Mouse (Mus musculus) intestine, embryonic 14.5 days (tissue): Measurements from ENCODE around the gene Sult2b1. TPM values are rescaled to one million over a fixed set of nuclear protein-coding genes. Genes with fewer than 3 reads are reported as not detected.

Source experiments
- ATAC-seq: fragments of 200-750 bp; cut with Nextera tagmentation; replicated peaks from 2 replicates; pipeline ENCODE4 v1.8.0; 2017; ENCODE audit warnings: low read depth, moderate number of reproducible peaks, moderate TSS enrichment, moderate library complexity; ENCODE audit not compliant: low FRiP score, low TSS enrichment
- DNase-seq: peaks from one replicate; pipeline ENCODE4 v3.0.0-alpha.2; 2018; ENCODE audit warnings: low spot score
- H3K27ac ChIP-seq: fragments of 300-500 bp; sonication (generic); 2 replicates; pipeline ENCODE4 v1.5.1; 2014; ENCODE audit warnings: low read depth, mild to moderate bottlenecking, control low read depth
- H3K27me3 ChIP-seq: fragments of 300-500 bp; sonication (generic); replicated peaks from 2 replicates; pipeline ENCODE4 v1.6.1; 2014; ENCODE audit warnings: low read length, control low read depth; ENCODE audit not compliant: control insufficient read depth, insufficient read depth
- H3K36me3 ChIP-seq: fragments of 300-500 bp; sonication (generic); 2 replicates; pipeline ENCODE4 v1.6.1; 2014; ENCODE audit warnings: low read length, control low read depth; ENCODE audit not compliant: control insufficient read depth, insufficient read depth
- H3K4me1 ChIP-seq: fragments of 300-500 bp; sonication (generic); replicated peaks from 2 replicates; pipeline ENCODE4 v1.6.1; 2014; ENCODE audit warnings: low read length, control low read depth, mixed read lengths; ENCODE audit not compliant: control insufficient read depth, insufficient read depth
- H3K4me2 ChIP-seq: fragments of 300-500 bp; sonication (generic); 2 replicates; pipeline ENCODE4 v1.6.1; 2014; ENCODE audit warnings: low read length
- H3K4me3 ChIP-seq: fragments of 300-500 bp; sonication (generic); 2 replicates; pipeline ENCODE4 v1.5.1; 2014; ENCODE audit warnings: low read depth, low read length, control low read depth, mixed read lengths
- H3K9ac ChIP-seq: fragments of 300-500 bp; sonication (generic); 2 replicates; pipeline ENCODE4 v1.6.1; 2014; ENCODE audit warnings: mild to moderate bottlenecking, low read length
- H3K9me3 ChIP-seq: fragments of 300-500 bp; sonication (generic); 2 replicates; pipeline ENCODE4 v1.6.1; 2016; ENCODE audit warnings: low read length, control low read depth; ENCODE audit not compliant: control insufficient read depth
- WGBS: fragments of 180-500 bp; shearing (Covaris S2); extraction: QIAGEN DNeasy Blood & Tissue Kit; methylation state at CpG from one replicate; pipeline ENCODE4 v1.1.7; 2014; 5-methylcytosine and 5-hydroxymethylcytosine counted together
- polyA plus RNA-seq: library from polyadenylated mRNA; unstranded; fragments of >200 nt; fragmentation: Nextera tagmentation; extraction: Ambion mirVana; gene quantifications from 2 replicates; pipeline ENCODE4 v1.2.1, GENCODE M21; 2014

Sult2b1 gene
- polyA plus RNA-seq, 1 experiment from 2014 or later: 2.3 TPM

DNA sequence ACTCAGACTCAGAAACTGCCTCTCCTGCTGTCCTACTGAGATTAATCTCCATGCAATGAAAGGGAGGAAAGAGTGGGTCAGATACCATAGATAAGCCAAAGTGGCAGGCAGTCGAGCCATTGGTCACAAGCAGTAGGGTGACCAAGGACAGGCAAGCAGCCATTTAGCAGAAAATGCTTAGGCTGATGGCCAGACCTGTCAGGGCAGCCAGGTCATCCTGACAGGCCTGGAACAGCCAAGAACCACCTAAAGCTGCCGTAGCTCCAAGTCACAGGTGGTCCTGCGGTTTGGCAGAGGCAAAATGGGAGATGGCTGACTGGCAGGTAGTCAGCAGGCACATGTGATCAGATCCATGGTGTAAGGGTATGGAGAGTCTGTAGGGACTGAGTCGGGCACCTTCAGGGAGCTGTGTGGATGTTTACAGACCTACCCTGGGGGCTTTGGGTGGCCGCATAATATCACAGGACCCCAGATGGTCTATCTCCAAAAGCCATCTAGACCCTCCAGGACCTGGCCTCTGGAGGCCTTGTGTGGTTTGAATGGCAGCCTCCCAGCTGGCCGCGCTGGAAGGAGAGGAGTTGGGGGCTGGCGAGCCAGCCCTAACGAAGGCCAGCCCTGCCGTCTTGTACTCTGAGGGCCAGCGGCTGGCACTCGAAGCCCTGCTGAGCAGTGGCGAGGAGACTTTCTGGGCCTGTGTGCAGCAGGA lies 62.7 kb downstream of the Sult2b1 start:
- H3K4me3 ChIP-seq: no peak overlapping the region
- H3K9me3 ChIP-seq: no peaks in the 10 kb centered on the region
- no peak overlapping the region for H3K9ac ChIP-seq
- ATAC-seq (no peak), DNase-seq (no peak)
- WGBS: 68% methylated on average over 13 of the region's 13 CpGs
- peaks cover 11% of the 10 kb centered on the region for H3K4me1 ChIP-seq
- H3K36me3 ChIP-seq: peaks cover 72% of the 10 kb centered on the region
- no peaks in the 10 kb centered on the region for H3K27me3 ChIP-seq
- H3K4me2 ChIP-seq: peak overlapping the region; percentile 18; the same call in 1 of the 2 replicates
- no peak overlapping the region for H3K27ac ChIP-seq

DNA sequence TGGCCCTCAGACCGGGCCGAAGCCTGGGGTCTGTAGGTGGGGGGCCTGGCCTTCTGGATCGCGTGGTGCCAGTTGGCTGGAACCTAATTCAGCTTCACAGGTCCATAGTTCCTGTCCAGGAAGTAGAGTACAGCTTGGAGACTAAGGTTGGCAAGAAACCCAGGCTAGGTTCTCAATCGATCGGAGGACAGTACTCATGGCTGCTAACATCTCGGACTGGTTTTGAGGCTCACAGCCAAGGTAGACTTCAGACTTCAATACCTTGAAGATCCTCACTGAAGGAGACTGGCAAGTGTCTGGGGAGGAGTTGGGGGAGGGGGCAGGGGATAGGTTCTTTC lies 63.3 kb downstream of the Sult2b1 start:
- peaks cover 72% of the 10 kb centered on the region for H3K36me3 ChIP-seq
- H3K9ac ChIP-seq: no peak overlapping the region
- peak overlapping the region; percentile 36; the same call in 1 of the 2 replicates for H3K27ac ChIP-seq

GRCm38 (mm10) chr7:45720413-45721233 lies 63.8 kb downstream of the Sult2b1 start, which contains the start of gene Fam83e:
Gene Fam83e, plus strand, starts transcription at chr7:45721212.
- peak within 1 kb of the TSS; percentile 36 for H3K27ac ChIP-seq
- peaks cover 68% of the 10 kb centered on the region for H3K36me3 ChIP-seq
- 77% methylated on average over 13 of the region's 14 CpGs for WGBS
- no peak within 1 kb of the TSS for H3K9ac ChIP-seq
- ATAC-seq (peak; percentile 67), DNase-seq (peak; percentile 75)
- no peak within 1 kb of the TSS for H3K4me3 ChIP-seq
- no peaks in the 10 kb centered on the region for H3K27me3 ChIP-seq
- peak within 1 kb of the TSS; percentile 89; the same call in 1 of the 2 replicates for H3K4me2 ChIP-seq
- H3K4me1 ChIP-seq: peaks cover 23% of the 10 kb centered on the region
- no peaks in the 10 kb centered on the region for H3K9me3 ChIP-seq

More for the DNA sequence above, 63.3 kb downstream of the Sult2b1 start:
- Histone ChIP-seq H3K9me3 (no peaks in the 10 kb centered on the region), H3K27me3 (no peaks in the 10 kb centered on the region), H3K4me2 (peak overlapping the region; percentile 18; the same call in 1 of the 2 replicates), H3K4me1 (peaks cover 17% of the 10 kb centered on the region), H3K4me3 (no peak overlapping the region)
- WGBS: 72% methylated on average over 7 of the region's 7 CpGs
- ATAC-seq (no peak), DNase-seq (no peak)

GRCm38 (mm10) chr7:45719738-45720412 lies 64.6 kb downstream of the Sult2b1 start:
- H3K27ac ChIP-seq: no peak overlapping the region
- H3K9ac ChIP-seq: peak overlapping the region; percentile 100; the same call in 1 of the 2 replicates
- 0 out of 2 replicates have a peak overlapping the region, but pooled peaks have one; percentile 100 for H3K4me3 ChIP-seq
- no peaks in the 10 kb centered on the region for H3K27me3 ChIP-seq
- peaks cover 25% of the 10 kb centered on the region for H3K4me1 ChIP-seq
- 93% methylated on average over 15 of the region's 16 CpGs for WGBS
- peak overlapping the region; percentile 89 for H3K4me2 ChIP-seq
- DNase-seq (no peak), ATAC-seq (no peak)
- peaks cover 61% of the 10 kb centered on the region for H3K36me3 ChIP-seq
- no peaks in the 10 kb centered on the region for H3K9me3 ChIP-seq

- 73% methylated on average over 10 of the region's 10 CpGs for WGBS
- peak overlapping the region; percentile 89 for H3K4me2 ChIP-seq
- H3K36me3 ChIP-seq: peaks cover 54% of the 10 kb centered on the region
- H3K4me1 ChIP-seq: peaks cover 31% of the 10 kb centered on the region
- peak overlapping the region; percentile 100 for H3K4me3 ChIP-seq
- peak overlapping the region; percentile 100 for H3K9ac ChIP-seq
- no peaks in the 10 kb centered on the region for H3K27me3 ChIP-seq
- H3K9me3 ChIP-seq: no peaks in the 10 kb centered on the region
- ATAC-seq (no peak), DNase-seq (no peak)
- H3K27ac ChIP-seq: 0 out of 2 replicates have a peak overlapping the region, but pooled peaks have one; percentile 95
These were observed 65.3 kb downstream of the Sult2b1 start for GRCm38 (mm10) chr7:45719180-45719579.

DNA sequence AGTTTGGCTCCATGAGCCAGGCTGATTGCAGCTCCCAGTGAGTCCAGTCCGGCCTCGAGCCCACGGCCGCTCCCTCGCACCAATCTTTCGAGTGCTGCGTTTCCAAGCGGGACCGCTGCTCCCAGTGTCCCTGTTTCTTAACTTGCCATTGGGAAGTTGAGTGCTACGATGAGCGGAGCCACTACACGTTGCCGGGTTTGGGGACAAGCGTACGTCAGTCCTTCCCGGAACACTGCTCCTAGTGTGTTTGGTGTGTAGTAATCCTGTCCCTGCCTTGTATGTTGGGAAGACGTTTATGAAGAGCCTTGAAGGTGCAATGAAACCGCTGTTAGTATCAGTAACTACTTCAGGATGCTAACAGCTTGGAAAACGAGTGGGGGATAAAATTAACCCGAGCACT lies 66.1 kb downstream of the Sult2b1 start:
- no peak for ATAC-seq
- H3K4me1 ChIP-seq: peaks cover 34% of the 10 kb centered on the region
- peak overlapping the region; percentile 89 for H3K4me2 ChIP-seq
- no peaks in the 10 kb centered on the region for H3K27me3 ChIP-seq
- no peaks in the 10 kb centered on the region for H3K9me3 ChIP-seq
- peak overlapping the region; percentile 100 for H3K4me3 ChIP-seq
- H3K27ac ChIP-seq: peak overlapping the region; percentile 95
- no peak for DNase-seq
- H3K9ac ChIP-seq: peak overlapping the region; percentile 100
- under 1% methylated on average over 20 of the region's 20 CpGs for WGBS
- peaks cover 48% of the 10 kb centered on the region for H3K36me3 ChIP-seq

GRCm38 (mm10) chr7:45717918-45718297 lies 66.6 kb downstream of the Sult2b1 start, which contains the start of gene Sphk2:
Gene Sphk2, minus strand, starts transcription at chr7:45718002.
- Histone ChIP-seq H3K36me3 (peaks cover 48% of the 10 kb centered on the region), H3K27me3 (no peaks in the 10 kb centered on the region), H3K4me2 (peak within 1 kb of the TSS; percentile 89), H3K4me3 (peak within 1 kb of the TSS; percentile 100), H3K9me3 (no peaks in the 10 kb centered on the region), H3K9ac (peak within 1 kb of the TSS; percentile 100), H3K27ac (peak within 1 kb of the TSS; percentile 95), H3K4me1 (peaks cover 34% of the 10 kb centered on the region)
- WGBS: under 1% methylated on average over 41 of the region's 41 CpGs
- DNase-seq (peak; percentile 100), ATAC-seq (peak; percentile 65)
